Comparison of ENCODE assay signal across 1 mouse cellular context in the genomic region with DNA sequence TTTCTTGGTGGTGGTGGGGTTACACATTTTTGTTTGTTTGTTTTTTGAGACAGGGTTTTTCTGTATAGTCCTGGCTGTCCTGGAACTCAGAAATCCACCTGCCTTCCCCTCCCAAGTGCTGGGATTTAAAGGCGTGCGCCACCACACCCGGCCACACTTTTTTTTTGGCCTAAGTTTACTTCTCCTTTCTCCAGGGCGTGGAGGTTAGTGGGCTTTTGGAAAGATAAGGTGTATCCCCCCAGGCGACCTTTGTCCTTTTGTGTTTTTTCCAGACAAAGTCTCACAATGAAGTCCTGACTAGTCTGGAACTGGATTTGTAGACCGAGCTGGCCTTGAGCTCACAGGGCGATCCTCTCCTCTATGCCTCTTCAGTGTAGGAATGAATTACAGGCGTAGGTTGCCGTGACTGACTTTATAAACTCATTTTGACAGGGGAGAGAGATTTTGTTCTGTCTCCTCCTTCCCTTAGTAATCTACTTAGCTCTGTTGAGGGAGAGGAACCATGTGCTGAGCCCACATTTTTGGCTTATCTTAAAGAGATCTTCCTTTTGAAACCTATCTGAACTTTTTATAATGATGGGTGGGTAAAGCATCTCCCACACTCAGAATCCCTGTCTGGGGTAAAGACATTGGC.
TF ChIP-seq lines count a peak whose summit lies in the region.

No protein-coding gene starts in this region.

TF ChIP-seq in MEL, 35 proteins besides CTCF, POLR2A, EP300 and RAD21:
- TF ChIP-seq USF2 (IDR thresholded peaks at IDR 0.05; ENCODE audit: borderline replicate concordance in 1 of 2, insufficient read depth in 1 of 2, low read depth in 1 of 2, low read length in 2 of 2) (no peak), TAL1 (IDR thresholded peaks at IDR 0.05; ENCODE audit: low read length) (no peak), POLR2AphosphoS5 (IDR thresholded peaks at IDR 0.05; ENCODE audit: borderline replicate concordance, low read depth, low read length) (no peak), KAT2A (conservative IDR thresholded peaks at IDR 0.05; ENCODE audit: low read depth, low read length) (no peak), E2F4 (IDR thresholded peaks at IDR 0.05; ENCODE audit: borderline replicate concordance, low read depth, low read length) (no peak), CHD1 (IDR thresholded peaks at IDR 0.05; ENCODE audit: low read depth, low read length) (peak; percentile 70; the same call in 1 of the 2 replicates), MXI1 (IDR thresholded peaks at IDR 0.05; ENCODE audit: low read depth, low read length) (peak; percentile 55; the same call in 1 of the 2 replicates), TCF12 (IDR thresholded peaks at IDR 0.05; ENCODE audit: low read depth, low read length) (no peak), BHLHE40 (IDR thresholded peaks at IDR 0.05; ENCODE audit: borderline replicate concordance, low read depth, low read length) (no peak), MYB (IDR thresholded peaks at IDR 0.05; ENCODE audit: low read depth, low read length) (no peak), ZKSCAN1 (IDR thresholded peaks at IDR 0.05; ENCODE audit: low read depth, low read length) (no peak), SMC3 (IDR thresholded peaks at IDR 0.05; ENCODE audit: low read depth, low read length) (no peak), ZC3H11A (IDR thresholded peaks at IDR 0.05; ENCODE audit: low read depth, low read length) (no peak), UBTF (IDR thresholded peaks at IDR 0.05; ENCODE audit: borderline replicate concordance, insufficient read depth, low read depth, low read length) (no peak), POLR2AphosphoS2 (IDR thresholded peaks at IDR 0.05; ENCODE audit: low read length) (no peak), ZMIZ1 (IDR thresholded peaks at IDR 0.05; ENCODE audit: low read depth, low read length) (no peak), ETS1 (IDR thresholded peaks at IDR 0.05; ENCODE audit: low read depth, low read length) (peak; percentile 55; the same call in 1 of the 2 replicates), CHD2 (IDR thresholded peaks at IDR 0.05; ENCODE audit: low read length) (no peak), MEF2A (IDR thresholded peaks at IDR 0.05; ENCODE audit: extremely low read depth, insufficient replicate concordance, low read depth, low read length, poor library complexity, severe bottlenecking) (no peak), JUND (IDR thresholded peaks at IDR 0.05; ENCODE audit: low read depth, low read length) (no peak), MAX (IDR thresholded peaks at IDR 0.05; ENCODE audit: low read length) (peak; percentile 42; the same call in 1 of the 2 replicates), ELF1 (IDR thresholded peaks at IDR 0.05; ENCODE audit: low read depth, low read length) (no peak), SIN3A (IDR thresholded peaks at IDR 0.05; ENCODE audit: low read length) (peak; percentile 53), ZNF384 (IDR thresholded peaks at IDR 0.05; ENCODE audit: low read depth, low read length) (peak; percentile 85), NELFE (IDR thresholded peaks at IDR 0.05; ENCODE audit: low read depth, low read length) (no peak), MAZ (IDR thresholded peaks at IDR 0.05; ENCODE audit: low read depth, low read length) (peak; percentile 33; the same call in 1 of the 2 replicates), TBP (IDR thresholded peaks at IDR 0.05; ENCODE audit: low read depth, low read length) (0 out of 2 replicates have a peak, but pooled peaks have one; percentile 13), GABPA (IDR thresholded peaks at IDR 0.05; ENCODE audit: low read depth, low read length) (no peak), USF1 (IDR thresholded peaks at IDR 0.05; ENCODE audit: low read depth, low read length) (no peak), RCOR1 (IDR thresholded peaks at IDR 0.05; ENCODE audit: low read depth, low read length) (peak; percentile 60; the same call in 1 of the 2 replicates), GATA1 (IDR thresholded peaks at IDR 0.05; ENCODE audit: low read depth, low read length) (0 out of 2 replicates have a peak, but pooled peaks have one; percentile 19), MAFK (IDR thresholded peaks at IDR 0.05; ENCODE audit: borderline replicate concordance, low read depth, low read length) (no peak), MYC (IDR thresholded peaks at IDR 0.05; ENCODE audit: low read depth, low read length) (0 out of 2 replicates have a peak, but pooled peaks have one; percentile 66), HCFC1 (IDR thresholded peaks at IDR 0.05; ENCODE audit: low read depth, low read length) (no peak), NRF1 (IDR thresholded peaks at IDR 0.05; ENCODE audit: insufficient read depth, low read depth, low read length, poor library complexity, severe bottlenecking) (no peak)
